7 mouse cellular contexts compared by ENCODE assay signal in the genomic region with DNA sequence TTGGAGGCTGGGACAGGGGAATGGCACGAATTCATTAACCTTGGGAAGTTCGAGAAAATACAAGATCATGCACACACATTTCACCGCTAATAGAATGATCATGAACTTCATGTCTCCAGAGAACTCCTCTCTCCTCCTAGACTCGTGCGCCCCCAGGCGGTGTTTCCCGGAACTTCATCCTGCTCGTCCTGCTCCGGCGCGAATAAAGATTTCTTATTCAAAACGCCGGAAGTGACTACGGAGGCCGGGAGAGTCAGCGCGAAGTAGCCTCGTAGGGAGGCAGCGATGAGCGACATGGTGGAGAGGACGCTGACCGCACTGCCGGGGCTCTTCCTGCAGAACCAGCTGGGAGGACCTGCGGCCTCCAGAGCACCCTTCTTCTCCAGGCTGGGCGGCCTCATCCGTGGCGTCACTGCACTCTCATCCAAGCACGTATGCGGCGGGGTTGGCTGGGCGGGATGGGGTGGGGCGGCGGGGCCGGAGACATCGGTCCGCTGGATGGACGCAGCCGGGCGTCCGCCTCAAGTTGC. TPM values are rescaled to one million over a fixed set of nuclear protein-coding genes. Genes with fewer than 3 reads are reported as not detected.
DNase-seq lines count a peak whose midpoint lies in the region; ATAC-seq and TF ChIP-seq lines count a peak whose summit lies in the region.

Ap4e1 (plus strand) TSS at position 249 of the 530 bp plus-strand sequence.

- H3K4me1 ChIP-seq in embryonic facial prominence, embryonic 12.5 days, result peaks cover 11% of the 10 kb centered on the region
- H3K4me1 ChIP-seq in kidney, adult 2 months (ENCODE audit: control insufficient read depth, insufficient read depth, low read length), result peaks cover 8% of the 10 kb centered on the region; the same call in 1 of the 2 replicates
- peaks cover 8% of the 10 kb centered on the region for H3K4me1 ChIP-seq in limb, embryonic 12.5 days (replicated peaks)
- H3K4me1 ChIP-seq in midbrain, embryonic 15.5 days, result peaks cover 18% of the 10 kb centered on the region
- no peaks in the 10 kb centered on the region; the same call in 1 of the 2 replicates for H3K4me1 ChIP-seq in spleen, adult 2 months (ENCODE audit: control insufficient read depth, insufficient read depth, insufficient read length)

- peak within 1 kb of the TSS; percentile 61; the same call in 1 of the 2 replicates for H3K27ac ChIP-seq in embryonic facial prominence, embryonic 12.5 days
- H3K27ac ChIP-seq in kidney, adult 2 months (ENCODE audit: insufficient read depth, low read depth, low read length), result peak within 1 kb of the TSS; percentile 80
- H3K27ac ChIP-seq in limb, embryonic 12.5 days, result no peak within 1 kb of the TSS; the same call in 1 of the 2 replicates
- H3K27ac ChIP-seq in midbrain, embryonic 15.5 days, result peak within 1 kb of the TSS; percentile 80
- peak within 1 kb of the TSS; percentile 53; the same call in 1 of the 2 replicates for H3K27ac ChIP-seq in spleen, adult 2 months (ENCODE audit: insufficient read depth, low read length)

- no peaks in the 10 kb centered on the region for H3K9me3 ChIP-seq in embryonic facial prominence, embryonic 12.5 days
- no peaks in the 10 kb centered on the region for H3K9me3 ChIP-seq in limb, embryonic 12.5 days
- H3K9me3 ChIP-seq in midbrain, embryonic 15.5 days, result no peaks in the 10 kb centered on the region

- peak; percentile 83 for TF ChIP-seq POLR2A in kidney, adult 2 months (IDR thresholded peaks at IDR 0.05; ENCODE audit: low read depth, low read length)
- peak; percentile 57 for TF ChIP-seq POLR2A in spleen, adult 2 months (IDR thresholded peaks at IDR 0.05; ENCODE audit: low read depth, low read length)

- H3K9ac ChIP-seq in embryonic facial prominence, embryonic 12.5 days, result peak within 1 kb of the TSS; percentile 83
- peak within 1 kb of the TSS; percentile 83 for H3K9ac ChIP-seq in limb, embryonic 12.5 days (replicated peaks)
- peak within 1 kb of the TSS; percentile 97 for H3K9ac ChIP-seq in midbrain, embryonic 15.5 days

- no peaks in the 10 kb centered on the region for H3K27me3 ChIP-seq in embryonic facial prominence, embryonic 12.5 days
- H3K27me3 ChIP-seq in kidney, adult 2 months (replicated peaks; ENCODE audit: control insufficient read depth, insufficient read depth, low read length), result no peaks in the 10 kb centered on the region
- no peaks in the 10 kb centered on the region for H3K27me3 ChIP-seq in limb, embryonic 12.5 days
- no peaks in the 10 kb centered on the region for H3K27me3 ChIP-seq in midbrain, embryonic 15.5 days (replicated peaks)
- H3K27me3 ChIP-seq in spleen, adult 2 months (ENCODE audit: control insufficient read depth, insufficient read depth, low read length), result peaks cover 2% of the 10 kb centered on the region; the same call in 1 of the 2 replicates

- DNase-seq in adrenal gland, postnatal 25 days, result peak; percentile 98
- DNase-seq in heart, adult 18-20 months, result peak; percentile 94 to 100
- peak; percentile 96 for DNase-seq in kidney, adult 2 months
- DNase-seq in spleen, adult 2 months (ENCODE audit: low read depth in 1 of 2, low spot score in 2 of 2), result peak; percentile 80 to 88

- under 1% methylated on average over 40 of the region's 40 CpGs for whole genome bisulfite sequencing in embryonic facial prominence, embryonic 12.5 days
- WGBS in kidney, adult 2 months, result under 1% methylated on average over 40 of the region's 40 CpGs
- under 1% methylated on average over 40 of the region's 40 CpGs for WGBS in limb, embryonic 12.5 days
- under 1% methylated on average over 40 of the region's 40 CpGs for WGBS in midbrain, embryonic 15.5 days
- 1% methylated on average over 34 of the region's 40 CpGs for WGBS in spleen, adult 2 months

- H3K4me3 ChIP-seq in embryonic facial prominence, embryonic 12.5 days, result peak within 1 kb of the TSS; percentile 88
- H3K4me3 ChIP-seq in kidney, adult 2 months (ENCODE audit: insufficient read depth, low read depth, low read length), result peak within 1 kb of the TSS; percentile 100
- H3K4me3 ChIP-seq in limb, embryonic 12.5 days (replicated peaks), result peak within 1 kb of the TSS; percentile 86
- peak within 1 kb of the TSS; percentile 95 for H3K4me3 ChIP-seq in midbrain, embryonic 15.5 days
- peak within 1 kb of the TSS; percentile 96 for H3K4me3 ChIP-seq in spleen, adult 2 months (ENCODE audit: extremely low read depth, insufficient read depth, insufficient read length)

- H3K4me2 ChIP-seq in embryonic facial prominence, embryonic 12.5 days (replicated peaks), result peak within 1 kb of the TSS; percentile 67
- H3K4me2 ChIP-seq in limb, embryonic 12.5 days, result peak within 1 kb of the TSS; percentile 73
- H3K4me2 ChIP-seq in midbrain, embryonic 15.5 days, result peak within 1 kb of the TSS; percentile 75

- ATAC-seq in embryonic facial prominence, embryonic 12.5 days (ENCODE audit: insufficient number of reproducible peaks, insufficient read depth, low FRiP score, low TSS enrichment), result peak; percentile 78
- peak; percentile 78 for ATAC-seq in limb, embryonic 12.5 days (ENCODE audit: insufficient number of reproducible peaks, insufficient read depth, low FRiP score, low TSS enrichment, low read depth)
- ATAC-seq in midbrain, embryonic 15.5 days (replicated peaks), result peak; percentile 95

- peaks cover 21% of the 10 kb centered on the region for H3K36me3 ChIP-seq in embryonic facial prominence, embryonic 12.5 days
- no peaks in the 10 kb centered on the region; the same call in 1 of the 2 replicates for H3K36me3 ChIP-seq in kidney, adult 2 months (ENCODE audit: control insufficient read depth, insufficient read depth, low read length)
- H3K36me3 ChIP-seq in limb, embryonic 12.5 days, result peaks cover 24% of the 10 kb centered on the region
- peaks cover 13% of the 10 kb centered on the region; the same call in 1 of the 2 replicates for H3K36me3 ChIP-seq in midbrain, embryonic 15.5 days (replicated peaks)
- H3K36me3 ChIP-seq in spleen, adult 2 months (ENCODE audit: control insufficient read depth, insufficient read depth, low read length), result peaks cover 4% of the 10 kb centered on the region; the same call in 1 of the 2 replicates

- TF ChIP-seq CTCF in kidney, adult 2 months (conservative IDR thresholded peaks at IDR 0.05; ENCODE audit: insufficient read depth, insufficient read length, low read depth, low read length), result peak; percentile 93
- peak; percentile 95 for TF ChIP-seq CTCF in spleen, adult 2 months (IDR thresholded peaks at IDR 0.05; ENCODE audit: extremely low read depth, insufficient read depth, insufficient read length, insufficient replicate concordance)

RNA-seq across cellular contexts. Expression of gene Ap4e1, which starts in this region (rescaled TPM):
- 10.0 and 16.2 TPM in 2 replicates for total RNA-seq in adrenal gland, postnatal 25 days (2021)
- 13.4 and 13.7 TPM in 2 replicates for polyA plus RNA-seq in embryonic facial prominence, embryonic 12.5 days (2016; fragmentation: Nextera tagmentation; extraction: Ambion mirVana)
- 1 to 10 TPM; 5.4 to 6.4 TPM for total RNA-seq in heart, adult 18-20 months (2021)
- polyA plus RNA-seq in kidney, adult 2 months (2012; rRNA removed), result 1.8 and 2.4 TPM in 2 replicates
- polyA plus RNA-seq in limb, embryonic 12.5 days (2016; fragmentation: Nextera tagmentation; extraction: Ambion mirVana), result 12.3 and 13.8 TPM in 2 replicates
- polyA plus RNA-seq in midbrain, embryonic 15.5 days (2015; fragmentation: Nextera tagmentation; extraction: Ambion mirVana), result 10.5 and 14.0 TPM in 2 replicates
- polyA plus RNA-seq in spleen, adult 2 months (2012; rRNA removed), result 1.6 and 2.5 TPM in 2 replicates
